Mouse (Mus musculus): ENCODE measurements at regions not wholly inside any gene's neighbourhood (a gene's known extent, or its start where the extent isn't known, plus 50 kb on each side); places are given as distances from the start of the nearest gene placed in this dataset.

DNA sequence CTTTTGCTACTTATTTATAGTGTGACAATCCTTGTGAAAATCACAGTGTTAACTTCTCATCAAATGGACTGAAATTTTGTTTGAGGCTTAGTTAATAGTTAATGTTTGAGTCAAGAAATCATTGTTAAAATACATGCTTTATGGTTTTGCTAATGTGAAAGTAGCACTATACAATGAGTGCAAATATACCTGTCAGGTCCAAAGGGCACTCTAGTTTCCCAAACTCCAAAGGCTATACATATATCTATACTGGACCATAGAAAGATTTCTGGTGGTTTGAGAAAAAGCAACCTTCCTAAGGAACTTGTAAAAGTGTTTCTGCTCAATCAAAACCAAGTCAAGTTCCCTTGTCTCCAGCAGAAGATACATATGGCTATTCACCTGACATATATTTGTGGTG lies 258.3 kb upstream of the Dsel start:
- no peaks in the 10 kb centered on the region for H3K4me1 ChIP-seq (ENCODE audit: control insufficient read depth in 1 of 2, insufficient read depth in 2 of 2)
- no peak for DNase-seq (ENCODE audit: extremely low read depth)
- H3K4me3 ChIP-seq (replicated peaks in 1 of 3; ENCODE audit: low read depth in 2 of 3, low read length in 2 of 3, poor library complexity in 1 of 3): no peak overlapping the region
- no peak overlapping the region for H3K27ac ChIP-seq (ENCODE audit: insufficient read depth, low read depth)
- TF ChIP-seq TCF12 (IDR thresholded peaks at IDR 0.05; ENCODE audit: low read depth, low read length) (no peak), POLR2AphosphoS2 (IDR thresholded peaks at IDR 0.05; ENCODE audit: low read depth, low read length) (no peak), CHD2 (IDR thresholded peaks at IDR 0.05; ENCODE audit: low read length) (no peak), PAX5 (IDR thresholded peaks at IDR 0.05; ENCODE audit: low read length) (no peak), SMC3 (IDR thresholded peaks at IDR 0.05; ENCODE audit: low read depth, low read length) (no peak), KAT2A (IDR thresholded peaks at IDR 0.05; ENCODE audit: insufficient replicate concordance, low read length) (no peak), ZMIZ1 (IDR thresholded peaks at IDR 0.05; ENCODE audit: low read depth, low read length) (no peak), HCFC1 (IDR thresholded peaks at IDR 0.05; ENCODE audit: low read depth, low read length) (no peak), MXI1 (IDR thresholded peaks at IDR 0.05; ENCODE audit: low read depth, low read length) (no peak), GABPA (IDR thresholded peaks at IDR 0.05; ENCODE audit: insufficient replicate concordance, low read depth, low read length) (no peak), CHD1 (IDR thresholded peaks at IDR 0.05; ENCODE audit: low read depth, low read length) (no peak), ZC3H11A (IDR thresholded peaks at IDR 0.05; ENCODE audit: low read depth, low read length) (no peak), IRF4 (IDR thresholded peaks at IDR 0.05; ENCODE audit: low read depth, low read length) (no peak), ELF1 (IDR thresholded peaks at IDR 0.05; ENCODE audit: low read depth, low read length) (no peak), MYC (IDR thresholded peaks at IDR 0.05; ENCODE audit: low read depth, low read length) (no peak), ZNF384 (IDR thresholded peaks at IDR 0.05; ENCODE audit: low read depth, low read length) (no peak), TBP (conservative IDR thresholded peaks at IDR 0.05; ENCODE audit: low read depth, low read length) (no peak), USF1 (IDR thresholded peaks at IDR 0.05; ENCODE audit: low read depth, low read length) (no peak), ZKSCAN1 (IDR thresholded peaks at IDR 0.05; ENCODE audit: borderline replicate concordance, low read depth, low read length) (no peak), UBTF (IDR thresholded peaks at IDR 0.05; ENCODE audit: low read depth, low read length) (no peak)
- no peak overlapping the region for H3K4me2 ChIP-seq (ENCODE audit: insufficient read depth, low read depth, poor library complexity, severe bottlenecking)
- H3K9me3 ChIP-seq (replicated peaks; ENCODE audit: low read length): peaks cover 16% of the 10 kb centered on the region
- no peaks in the 10 kb centered on the region for H3K36me3 ChIP-seq (replicated peaks in 1 of 2; ENCODE audit: control insufficient read depth in 1 of 2, insufficient read depth in 1 of 2, low read length in 1 of 2)
- H3K79me2 ChIP-seq (replicated peaks; ENCODE audit: control insufficient read depth, extremely low read depth, insufficient read depth, poor library complexity, severe bottlenecking): no peaks in the 10 kb centered on the region
- H3K9ac ChIP-seq (ENCODE audit: insufficient read depth, low read depth): no peak overlapping the region
- in situ Hi-C loops (cut with MboI; ENCODE audit: low pct_ligation_motif_present, low pct_unique_long_range_greater_than_20kb, low sequenced_read_pairs) (no loop called here), dilution Hi-C loops (cut with MboI; ENCODE audit: extremely low pct_ligation_motif_present, extremely low pct_unique_long_range_greater_than_20kb, low sequenced_read_pairs) (no loop called here)
- H3K27me3 ChIP-seq (replicated peaks): no peaks in the 10 kb centered on the region

DNA sequence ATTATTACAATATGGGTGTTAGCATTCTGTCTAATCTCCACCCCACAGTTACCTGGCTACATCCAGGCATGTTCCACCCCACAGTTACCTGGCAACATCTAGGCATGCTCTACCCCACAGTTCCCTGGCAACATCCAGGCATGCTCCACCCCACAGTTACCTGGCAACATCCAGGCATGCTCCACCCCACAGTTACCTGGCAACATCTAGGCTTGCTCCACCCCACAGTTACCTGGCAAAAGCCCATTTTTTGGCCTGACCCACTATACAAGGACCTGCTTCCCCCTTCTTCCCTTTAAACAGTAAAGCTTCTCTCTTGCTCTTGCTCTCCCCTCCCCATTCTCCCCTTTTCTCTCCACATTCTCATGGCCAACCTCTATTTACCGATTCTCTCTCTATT lies 238.7 kb upstream of the Dsel start:
- Histone ChIP-seq H3K4me3 (replicated peaks in 1 of 3; ENCODE audit: low read depth in 2 of 3, low read length in 2 of 3, poor library complexity in 1 of 3) (no peak overlapping the region), H3K4me2 (ENCODE audit: insufficient read depth, low read depth, poor library complexity, severe bottlenecking) (no peak overlapping the region), H3K9ac (ENCODE audit: insufficient read depth, low read depth) (no peak overlapping the region), H3K27ac (ENCODE audit: insufficient read depth, low read depth) (no peak overlapping the region), H3K36me3 (replicated peaks in 1 of 2; ENCODE audit: control insufficient read depth in 1 of 2, insufficient read depth in 1 of 2, low read length in 1 of 2) (no peaks in the 10 kb centered on the region), H3K9me3 (replicated peaks; ENCODE audit: low read length) (peaks cover 22% of the 10 kb centered on the region), H3K79me2 (replicated peaks; ENCODE audit: control insufficient read depth, extremely low read depth, insufficient read depth, poor library complexity, severe bottlenecking) (no peaks in the 10 kb centered on the region), H3K4me1 (ENCODE audit: control insufficient read depth in 1 of 2, insufficient read depth in 2 of 2) (no peaks in the 10 kb centered on the region), H3K27me3 (replicated peaks) (no peaks in the 10 kb centered on the region)
- dilution Hi-C loops (cut with MboI; ENCODE audit: extremely low pct_ligation_motif_present, extremely low pct_unique_long_range_greater_than_20kb, low sequenced_read_pairs): no loop called here
- in situ Hi-C loops (cut with MboI; ENCODE audit: low pct_ligation_motif_present, low pct_unique_long_range_greater_than_20kb, low sequenced_read_pairs): no loop called here
- TF ChIP-seq JUND (conservative IDR thresholded peaks at IDR 0.05; ENCODE audit: low read depth, low read length) (no peak), ETS1 (conservative IDR thresholded peaks at IDR 0.05; ENCODE audit: low read depth, low read length) (no peak), GABPA (IDR thresholded peaks at IDR 0.05; ENCODE audit: insufficient replicate concordance, low read depth, low read length) (no peak)
- no peak for DNase-seq (ENCODE audit: extremely low read depth)

Data from CH12.LX (cell line).